Mouse (Mus musculus) ES-E14 (cell line): ENCODE results near the gene Arf5. TPM values are rescaled to one million over a fixed set of nuclear protein-coding genes. Genes with fewer than 3 reads are reported as not detected.

ENCODE experiments used
- DNase-seq: peaks from one replicate; pipeline ENCODE4 v3.0.0-alpha.2; 2013; ENCODE audit warnings: low read depth, low spot score
- H3K27ac ChIP-seq: 2 replicates; pipeline ENCODE4 v1.5.1; 2012; ENCODE audit warnings: low read depth, mild to moderate bottlenecking, low read length, moderate library complexity, mixed read lengths; ENCODE audit not compliant: poor library complexity, insufficient read depth, severe bottlenecking
- H3K36me3 ChIP-seq: 2 replicates; pipeline ENCODE4 v1.6.1; 2012; ENCODE audit warnings: mild to moderate bottlenecking, low read length, moderate library complexity, mixed read lengths; ENCODE audit not compliant: control insufficient read depth, poor library complexity, insufficient read depth, severe bottlenecking
- H3K4me1 ChIP-seq, 2 experiments: fragments of 150-350 bp in 1 of 2; sonication (generic) in 1 of 2; 2 replicates each; pipeline ENCODE4 v1.6.1; 2012; ENCODE audit warnings: low read length in 2 of 2, mild to moderate bottlenecking in 1 of 2, mixed read lengths in 1 of 2; ENCODE audit not compliant: control insufficient read depth in 2 of 2, insufficient read depth in 2 of 2, poor library complexity in 1 of 2
- H3K4me3 ChIP-seq, 2 experiments: fragments of 150-350 bp in 1 of 2; sonication (generic) in 1 of 2; 2 replicates each; pipeline ENCODE4 v1.5.1; 2012; ENCODE audit warnings: low read length in 2 of 2, low read depth in 1 of 2, mild to moderate bottlenecking in 1 of 2, mixed read lengths in 1 of 2; ENCODE audit not compliant: insufficient read depth in 1 of 2, poor library complexity in 1 of 2, severe bottlenecking in 1 of 2
- H3K9ac ChIP-seq: 2 replicates; pipeline ENCODE4 v1.6.1; 2012; ENCODE audit warnings: low read depth, mild to moderate bottlenecking, low read length, mixed read lengths; ENCODE audit not compliant: poor library complexity, insufficient read depth, severe bottlenecking
- H3K9me3 ChIP-seq: fragments of 150-350 bp; sonication (generic); 2 replicates; pipeline ENCODE4 v1.6.1; 2012; ENCODE audit warnings: low read depth, mild to moderate bottlenecking, low read length; ENCODE audit not compliant: control insufficient read depth, insufficient read depth
- CHD2 ChIP-seq: IDR thresholded peaks from 2 replicates; pipeline ENCODE4 v1.6.1; 2014; ENCODE audit warnings: mild to moderate bottlenecking, low read depth, low read length, inconsistent platforms
- HCFC1 ChIP-seq: IDR thresholded peaks from 2 replicates; pipeline ENCODE4 v1.6.1; 2012; ENCODE audit warnings: low read length, inconsistent platforms, borderline replicate concordance; ENCODE audit not compliant: insufficient read depth
- MAFK ChIP-seq: IDR thresholded peaks from 2 replicates; pipeline ENCODE4 v1.6.1; 2014; ENCODE audit warnings: mild to moderate bottlenecking, low read depth, low read length, inconsistent platforms; ENCODE audit not compliant: insufficient read depth
- ZC3H11A ChIP-seq: IDR thresholded peaks from 2 replicates; pipeline ENCODE4 v1.6.1; 2012; ENCODE audit warnings: low read depth, mild to moderate bottlenecking, inconsistent platforms, low read length, borderline replicate concordance
- ZNF384 ChIP-seq: IDR thresholded peaks from 2 replicates; pipeline ENCODE4 v1.6.1; 2012; ENCODE audit warnings: low read depth, low read length, inconsistent platforms
- in situ Hi-C, 2 experiments: fragments of 600-800 bp; cut with MboI; formaldehyde crosslinking; loops; one replicate each; pipeline ENCODE4 v1.15.1; 2025; ENCODE audit warnings: low sequenced_read_pairs in 2 of 2, inconsistent platforms in 1 of 2; ENCODE audit not compliant: unreplicated experiment in 2 of 2
- total RNA-seq: library from RNA; depleted of rRNA; stranded (reverse); fragments of 300-350 nt; gene quantifications from 2 replicates; pipeline ENCODE4 v1.2.3, GENCODE M21; 2012

Gene Arf5
- total RNA-seq, 1 experiment, result 70.1 TPM

DNA sequence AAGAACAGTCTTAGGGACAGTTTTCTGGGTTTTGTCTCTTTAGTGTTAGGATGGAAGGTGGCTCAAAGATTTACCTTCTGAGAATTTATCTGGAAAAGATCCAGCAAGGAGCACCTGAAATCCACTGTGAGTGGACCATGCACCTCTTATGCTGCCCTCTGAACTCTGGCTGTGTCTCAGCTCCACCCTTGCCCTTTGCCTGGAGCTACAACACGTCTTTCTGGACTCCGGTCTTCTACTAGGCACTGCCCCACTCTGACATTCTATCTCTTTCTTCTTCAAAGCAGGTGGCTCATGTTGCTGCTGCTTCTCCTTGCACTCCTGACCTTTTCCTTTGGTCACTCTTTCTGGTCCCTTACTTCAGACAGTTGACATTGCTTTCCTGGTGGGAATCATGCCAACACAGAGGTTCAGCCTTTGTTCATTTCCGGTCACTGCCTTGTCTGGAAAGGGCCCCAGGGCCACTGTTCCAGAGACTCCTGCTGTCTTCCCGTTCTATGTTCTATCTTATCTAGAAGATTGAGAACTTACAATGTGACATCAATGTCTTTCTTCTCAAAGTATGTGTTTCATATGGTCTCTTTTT is 46.8 kb downstream of the Arf5 start:
- no peak overlapping the region for H3K4me3 ChIP-seq
- no peak overlapping the region for H3K27ac ChIP-seq
- no peaks in the 10 kb centered on the region for H3K36me3 ChIP-seq
- H3K4me1 ChIP-seq, result no peaks in the 10 kb centered on the region
- H3K9me3 ChIP-seq, result no peaks in the 10 kb centered on the region
- no peak for DNase-seq
- H3K9ac ChIP-seq, result no peak overlapping the region
- in situ Hi-C loops, result no loop called here
- TF ChIP-seq HCFC1 (no peak), ZNF384 (no peak), CHD2 (no peak), ZC3H11A (no peak), MAFK (no peak)

DNA sequence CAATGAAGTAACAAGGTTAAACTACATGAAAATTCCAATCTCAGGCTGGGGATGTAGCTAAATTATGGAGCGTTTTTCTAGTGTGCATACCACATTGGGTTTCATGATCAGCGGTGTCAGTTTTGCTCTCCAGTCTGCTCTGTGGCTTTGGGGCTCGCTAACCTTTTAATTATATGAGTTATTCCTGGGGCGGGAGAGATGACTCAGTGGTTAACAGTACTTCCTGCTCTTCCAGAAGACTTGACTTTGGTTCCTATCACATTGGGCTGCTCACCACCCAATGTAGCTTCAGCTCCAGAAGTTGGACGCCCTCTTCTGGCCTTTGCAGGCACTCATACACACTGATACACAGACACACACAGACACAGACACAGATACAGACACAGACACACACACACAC is 47.3 kb downstream of the Arf5 start:
- Histone ChIP-seq H3K36me3 (no peaks in the 10 kb centered on the region), H3K9me3 (no peaks in the 10 kb centered on the region), H3K4me1 (no peaks in the 10 kb centered on the region), H3K4me3 (no peak overlapping the region), H3K27ac (no peak overlapping the region), H3K9ac (no peak overlapping the region)
- TF ChIP-seq ZNF384 (no peak), HCFC1 (no peak), ZC3H11A (no peak), MAFK (no peak), CHD2 (no peak)
- DNase-seq, result no peak
- in situ Hi-C loops, result no loop called here

DNA sequence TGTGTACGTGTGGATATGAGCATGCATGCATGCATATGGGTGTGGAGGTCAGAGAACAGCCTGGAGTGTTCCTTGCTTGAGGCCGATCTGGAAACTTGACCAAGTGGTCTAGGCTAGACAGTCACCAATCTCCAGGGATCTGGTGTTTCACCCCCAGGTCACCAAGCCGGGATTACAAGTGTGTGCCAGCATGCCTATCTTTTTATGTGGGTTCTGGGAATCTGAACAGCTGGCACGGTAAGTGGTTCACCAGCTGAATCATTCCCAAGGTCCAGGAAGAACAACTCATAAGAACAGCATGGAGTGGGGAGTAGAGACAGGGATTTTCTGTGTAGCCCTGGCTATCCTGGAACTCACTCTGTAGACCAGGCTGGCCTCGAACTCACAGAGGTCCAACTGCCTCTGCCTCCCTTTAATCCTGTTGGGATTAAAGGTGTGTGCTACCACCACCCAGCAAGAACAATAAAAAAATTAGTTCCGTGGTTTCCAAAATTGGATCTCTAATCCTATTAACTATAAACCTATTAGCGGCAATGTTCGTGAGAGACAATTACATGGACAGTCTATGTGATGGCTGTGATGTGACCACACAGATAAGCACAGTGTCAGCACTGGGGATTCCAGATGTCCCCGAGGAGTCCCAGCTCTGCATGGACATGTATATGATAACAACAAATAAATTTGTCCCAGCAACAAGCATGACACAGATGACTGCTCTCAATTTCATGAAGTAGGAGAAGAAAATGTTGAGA is 48.1 kb downstream of the Arf5 start:
- Histone ChIP-seq H3K36me3 (no peaks in the 10 kb centered on the region), H3K9ac (no peak overlapping the region), H3K27ac (no peak overlapping the region), H3K9me3 (no peaks in the 10 kb centered on the region), H3K4me1 (no peaks in the 10 kb centered on the region), H3K4me3 (no peak overlapping the region)
- TF ChIP-seq ZC3H11A (no peak), CHD2 (no peak), MAFK (no peak)
- no peak for DNase-seq
- in situ Hi-C loops, result no loop called here

DNA sequence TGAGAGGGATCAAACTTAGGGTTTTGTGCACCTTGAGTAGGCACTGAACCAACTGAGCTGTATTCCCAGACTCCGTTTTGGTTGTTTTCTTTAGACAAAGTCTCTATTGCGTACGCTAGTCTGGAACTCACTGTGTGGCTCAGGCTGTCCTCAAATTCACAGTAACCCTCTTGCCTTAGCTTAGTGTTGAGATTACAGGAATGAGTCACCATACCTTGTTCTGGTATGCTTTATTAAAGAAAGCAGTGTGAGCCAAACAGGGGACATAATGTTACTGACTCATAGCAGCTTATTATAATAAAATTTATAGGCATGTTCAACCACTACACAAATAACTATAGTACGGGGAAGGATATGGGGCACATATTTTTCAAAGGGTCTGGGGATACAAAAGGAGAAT is 50.9 kb downstream of the Arf5 start:
- H3K9me3 ChIP-seq, result no peaks in the 10 kb centered on the region
- in situ Hi-C loops, result no loop called here
- no peak overlapping the region for H3K27ac ChIP-seq
- H3K9ac ChIP-seq, result no peak overlapping the region
- no peak for DNase-seq
- H3K4me3 ChIP-seq, result no peak overlapping the region
- H3K4me1 ChIP-seq, result no peaks in the 10 kb centered on the region
- 0 out of 2 replicates have a peak, but pooled peaks cover 2% of the 10 kb centered on the region for H3K36me3 ChIP-seq
- TF ChIP-seq HCFC1, result no peak
- no peak for TF ChIP-seq ZNF384
- TF ChIP-seq CHD2, result no peak
- no peak for TF ChIP-seq ZC3H11A
- TF ChIP-seq MAFK, result no peak
